Mouse (Mus musculus) CH12.LX (cell line): ENCODE results near the gene Rhob.

Experiments used
- CTCF ChIP-seq, 2 experiments: IDR thresholded peaks in 1 of 2; conservative IDR thresholded peaks in 1 of 2; 2 replicates each; pipeline ENCODE4 v1.5.1; 2011 to 2012; ENCODE audit warnings: low read depth in 2 of 2, low read length in 2 of 2, improper control_type of control experiment in 1 of 2, inconsistent platforms in 1 of 2, mild to moderate bottlenecking in 1 of 2, moderate library complexity in 1 of 2
- JUND ChIP-seq: conservative IDR thresholded peaks from 2 replicates; pipeline ENCODE4 v1.6.1; 2011; ENCODE audit warnings: low read depth, low read length, improper control_type of control experiment
- MEF2A ChIP-seq: IDR thresholded peaks from 2 replicates; pipeline ENCODE4 v1.6.1; 2014; ENCODE audit warnings: low read depth, mild to moderate bottlenecking, inconsistent platforms, low read length, improper control_type of control experiment, borderline replicate concordance
- NELFE ChIP-seq: IDR thresholded peaks from 2 replicates; pipeline ENCODE4 v1.6.1; 2011; ENCODE audit warnings: low read depth, low read length, improper control_type of control experiment
- POLR2A ChIP-seq: IDR thresholded peaks from 2 replicates; pipeline ENCODE4 v1.6.1; 2011; ENCODE audit warnings: low read depth, mild to moderate bottlenecking, improper control_type of control experiment, low read length
- POLR2AphosphoS2 ChIP-seq: IDR thresholded peaks from 2 replicates; pipeline ENCODE4 v1.6.1; 2011; ENCODE audit warnings: low read depth, low read length, improper control_type of control experiment
- TCF12 ChIP-seq: IDR thresholded peaks from 2 replicates; pipeline ENCODE4 v1.6.1; 2014; ENCODE audit warnings: low read depth, mild to moderate bottlenecking, inconsistent platforms, low read length, improper control_type of control experiment
- UBTF ChIP-seq: IDR thresholded peaks from 2 replicates; pipeline ENCODE4 v1.6.1; 2012; ENCODE audit warnings: low read depth, mild to moderate bottlenecking, inconsistent platforms, low read length, improper control_type of control experiment, moderate library complexity
- ZC3H11A ChIP-seq: IDR thresholded peaks from 2 replicates; pipeline ENCODE4 v1.6.1; 2012; ENCODE audit warnings: low read depth, mild to moderate bottlenecking, inconsistent platforms, low read length, improper control_type of control experiment
- ZMIZ1 ChIP-seq: IDR thresholded peaks from 2 replicates; pipeline ENCODE4 v1.6.1; 2012; ENCODE audit warnings: low read depth, mild to moderate bottlenecking, inconsistent platforms, low read length, improper control_type of control experiment

DNA sequence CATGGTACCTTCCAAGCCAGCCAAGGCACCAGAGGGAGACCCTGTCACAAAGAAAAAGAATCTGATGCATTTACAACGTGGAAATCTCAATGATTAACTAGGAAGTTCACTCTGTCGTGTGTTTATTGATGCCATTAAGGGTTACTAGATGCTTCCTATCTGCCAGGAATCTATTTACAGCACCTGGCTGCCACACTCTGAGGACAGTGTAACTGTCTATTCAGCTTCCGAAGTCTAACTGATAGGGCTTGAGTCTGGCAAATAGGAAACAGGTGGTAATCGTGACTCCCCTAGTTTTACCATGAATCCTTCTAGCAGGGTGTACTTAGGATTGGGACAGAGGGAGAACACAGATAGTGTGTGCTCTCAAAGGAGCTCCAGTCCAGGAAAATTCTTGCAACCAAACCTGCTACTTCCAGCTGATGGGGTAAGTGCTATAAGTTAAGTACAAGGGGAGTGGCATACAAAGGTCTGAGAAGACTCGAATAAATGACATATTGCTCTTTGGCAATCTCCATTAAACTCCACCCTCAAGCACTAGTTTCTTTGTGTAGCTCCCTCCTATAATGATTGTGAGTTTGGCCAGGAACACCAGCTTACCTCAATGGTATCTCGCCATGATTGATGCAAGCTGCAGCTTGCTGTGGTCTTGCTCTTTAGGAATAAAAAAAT lies 10.6 kb upstream of the Rhob start:
- TF ChIP-seq CTCF (conservative IDR thresholded peaks at IDR 0.05 in 1 of 2, IDR thresholded peaks at IDR 0.05 in 1 of 2; ENCODE audit: low read depth in 2 of 2, low read length in 2 of 2) (no peak), ZC3H11A (no peak), POLR2A (no peak), NELFE (no peak), ZMIZ1 (no peak), TCF12 (no peak), JUND (no peak), MEF2A (no peak), POLR2AphosphoS2 (no peak), UBTF (no peak)
